Mouse (Mus musculus) testis, postnatal 14 days (tissue): Measurements from ENCODE around the gene Cyb561d2.
"Not testable (repeated sequence)": the region's sequence is repeated elsewhere in the genome, so short reads cannot be mapped to it uniquely, and the experiment has no call there.

ENCODE experiments used
- DNase-seq: peaks from one replicate; pipeline ENCODE4 v3.0.0; 2021; ENCODE audit warnings: low spot score

The Cyb561d2 gene

GRCm38 (mm10) chr9:107571534-107572326 lies 29.7 kb upstream of the Cyb561d2 start:
- DNase-seq: no peak

GRCm38 (mm10) chr9:107570845-107571244 lies 28.9 kb upstream of the Cyb561d2 start:
- DNase-seq: no peak

GRCm38 (mm10) chr9:107570016-107570415 lies 28.0 kb upstream of the Cyb561d2 start:
- no peak for DNase-seq

GRCm38 (mm10) chr9:107569270-107569669 lies 27.3 kb upstream of the Cyb561d2 start:
- DNase-seq: peak; percentile 61

- DNase-seq: peak; percentile 86
These were observed 26.6 kb upstream of the Cyb561d2 start for GRCm38 (mm10) chr9:107568331-107569261.

GRCm38 (mm10) chr9:107567702-107568319 lies 25.8 kb upstream of the Cyb561d2 start, which contains the start of gene Hyal2:
Gene Hyal2, plus strand, starts transcription at chr9:107567945.
- DNase-seq: no peak

- DNase-seq: no peak
These were observed 24.9 kb upstream of the Cyb561d2 start for GRCm38 (mm10) chr9:107566855-107567254.

GRCm38 (mm10) chr9:107566041-107566709 lies 24.2 kb upstream of the Cyb561d2 start:
- no peak for DNase-seq

- not testable (repeated sequence) for DNase-seq
These were observed 23.6 kb upstream of the Cyb561d2 start for GRCm38 (mm10) chr9:107565556-107565955.

- peak; percentile 95 for DNase-seq
These were observed 21.1 kb upstream of the Cyb561d2 start, which contains the start of gene Tusc2 for GRCm38 (mm10) chr9:107563029-107563581. Gene Tusc2, plus strand, starts transcription at chr9:107563255.

GRCm38 (mm10) chr9:107556346-107556745 lies 14.4 kb upstream of the Cyb561d2 start:
- no peak for DNase-seq

- no peak for DNase-seq
These were observed 13.7 kb upstream of the Cyb561d2 start for GRCm38 (mm10) chr9:107555701-107556100.

GRCm38 (mm10) chr9:107555031-107555457 lies 13.1 kb upstream of the Cyb561d2 start:
- DNase-seq: no peak

GRCm38 (mm10) chr9:107554319-107554825 lies 12.4 kb upstream of the Cyb561d2 start:
- peak; percentile 96 for DNase-seq

GRCm38 (mm10) chr9:107553541-107554318 lies 11.7 kb upstream of the Cyb561d2 start:
- peak; percentile 69 for DNase-seq

GRCm38 (mm10) chr9:107552690-107553393 lies 10.8 kb upstream of the Cyb561d2 start:
- DNase-seq: no peak

- DNase-seq: no peak
These were observed 9.9 kb upstream of the Cyb561d2 start for GRCm38 (mm10) chr9:107551890-107552355.

- no peak for DNase-seq
These were observed 9.3 kb upstream of the Cyb561d2 start, which contains the start of gene Rassf1 for GRCm38 (mm10) chr9:107551117-107551889. Gene Rassf1, plus strand, starts transcription at chr9:107551555.
